Mouse (Mus musculus) small intestine, adult 2 months (tissue): Measurements from ENCODE around the gene Cnot6l.

ENCODE experiments used
- CTCF ChIP-seq: fragments of 200-500 bp; IDR thresholded peaks from 2 replicates; pipeline ENCODE4 v1.5.1; 2012; ENCODE audit warnings: low read depth, mild to moderate bottlenecking, control low read depth, inconsistent platforms, low read length, moderate library complexity, mixed read lengths; ENCODE audit not compliant: insufficient replicate concordance, insufficient read length; ENCODE audit errors: extremely low read depth
- POLR2A ChIP-seq: fragments of 200-500 bp; IDR thresholded peaks from 2 replicates; pipeline ENCODE4 v1.6.1; 2012; ENCODE audit warnings: low read depth, mild to moderate bottlenecking, control low read depth, inconsistent platforms, low read length, moderate library complexity

- TF ChIP-seq POLR2A (no peak), CTCF (no peak)
These were observed 84.9 kb downstream of the Cnot6l start for GRCm38 (mm10) chr5:96079026-96079425.
